Mouse (Mus musculus) brown adipose tissue, adult 24 weeks (tissue): ENCODE results near the gene Abcg8. TPM values are rescaled to one million over a fixed set of nuclear protein-coding genes. Genes with fewer than 3 reads are reported as not detected.

ENCODE experiments used
- H3K27ac ChIP-seq: fragments of 200-500 bp; replicated peaks from 2 replicates; pipeline ENCODE4 v1.5.1; 2012; ENCODE audit warnings: low read depth, mild to moderate bottlenecking, low read length
- H3K4me1 ChIP-seq: fragments of 200-500 bp; 2 replicates; pipeline ENCODE4 v1.6.1; 2012; ENCODE audit warnings: low read length, mixed read lengths; ENCODE audit not compliant: control insufficient read depth, insufficient read depth, insufficient read length
- H3K4me3 ChIP-seq: fragments of 200-500 bp; 2 replicates; pipeline ENCODE4 v1.5.1; 2012; ENCODE audit warnings: low read depth, mild to moderate bottlenecking, low read length, moderate library complexity; ENCODE audit not compliant: insufficient read depth
- polyA plus RNA-seq: library from polyadenylated mRNA; stranded (reverse); fragments of >200 nt; gene quantifications from 2 replicates; pipeline ENCODE4 v1.2.4, GENCODE M21; 2012; ENCODE audit not compliant: missing spikeins, insufficient read depth, insufficient read length

Abcg8 gene
- not detected in 2 replicates for polyA plus RNA-seq

DNA sequence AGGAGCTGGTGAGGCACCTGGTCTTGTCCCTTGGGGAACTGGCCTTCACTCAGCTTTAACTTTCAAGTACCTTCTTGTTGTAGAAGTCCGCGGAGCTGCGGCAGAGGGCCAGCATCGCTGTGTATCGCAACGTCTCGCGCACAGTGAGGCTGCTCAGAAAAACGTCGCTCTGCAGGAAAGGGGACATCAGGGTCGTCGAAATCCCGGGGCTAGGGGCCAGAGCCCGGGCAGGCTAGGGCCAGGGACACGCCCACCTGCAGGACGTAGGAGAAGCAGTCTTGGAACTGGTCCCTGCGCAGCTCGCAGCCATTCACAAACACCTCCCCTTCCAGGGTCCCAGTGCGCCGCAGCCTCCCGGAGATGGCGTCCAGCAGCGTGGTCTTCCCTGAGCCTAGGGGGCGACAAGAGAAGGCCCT is at the start of gene Abcg8:
TSS of gene Abcg8 (plus strand) at position 352 of the 416 bp plus-strand sequence.
- H3K4me3 ChIP-seq: peak within 1 kb of the TSS; percentile 52
- no peak within 1 kb of the TSS for H3K27ac ChIP-seq
- H3K4me1 ChIP-seq: peaks cover 3% of the 10 kb centered on the region; the same call in 1 of the 2 replicates

DNA sequence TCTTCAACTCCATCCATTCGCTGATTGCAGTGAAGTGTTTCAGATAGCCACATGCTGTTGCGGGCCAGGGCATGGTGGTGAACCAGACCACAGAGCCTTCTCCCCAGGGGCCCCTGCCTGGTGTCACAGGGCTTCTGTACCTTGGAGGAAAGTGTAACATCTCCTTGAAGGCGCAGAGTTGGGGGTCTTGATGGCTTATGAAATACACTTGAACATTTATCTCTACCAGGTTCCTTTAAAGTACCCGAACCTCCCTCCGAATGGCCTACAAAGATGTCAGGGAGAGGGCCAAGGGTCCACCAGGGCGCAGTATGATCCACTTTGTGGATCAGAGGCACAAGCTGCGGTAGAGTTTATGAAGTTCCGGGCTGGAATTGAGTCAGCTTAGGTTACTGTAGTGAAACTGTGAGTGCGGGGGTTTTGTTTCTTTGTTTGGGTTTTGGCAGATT is 49.2 kb upstream of the Abcg8 start:
- H3K4me1 ChIP-seq: no peaks in the 10 kb centered on the region
- H3K4me3 ChIP-seq: peak overlapping the region; percentile 27; the same call in 1 of the 2 replicates
- H3K27ac ChIP-seq: no peak overlapping the region

DNA sequence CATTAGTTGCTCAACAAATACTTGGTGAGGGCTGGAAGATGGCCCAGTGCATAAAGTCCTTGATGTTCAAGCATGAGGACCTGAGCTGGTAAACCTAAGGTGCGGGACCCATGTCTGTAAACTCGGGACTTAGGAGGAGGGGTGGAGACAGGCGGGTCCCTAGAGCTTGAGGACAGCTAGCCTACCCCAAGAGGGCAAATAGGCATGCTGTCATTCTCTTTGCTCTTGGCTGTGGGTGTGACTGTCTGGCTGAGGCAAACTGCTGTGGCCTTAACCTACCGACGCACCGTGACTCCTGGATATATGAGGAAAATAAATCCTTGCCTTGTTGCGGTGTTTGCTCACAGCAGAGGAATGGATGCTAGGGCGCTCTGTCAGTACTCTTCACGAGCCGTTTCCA is 48.4 kb upstream of the Abcg8 start:
- Histone ChIP-seq H3K27ac (no peak overlapping the region), H3K4me3 (no peak overlapping the region), H3K4me1 (no peaks in the 10 kb centered on the region)

DNA sequence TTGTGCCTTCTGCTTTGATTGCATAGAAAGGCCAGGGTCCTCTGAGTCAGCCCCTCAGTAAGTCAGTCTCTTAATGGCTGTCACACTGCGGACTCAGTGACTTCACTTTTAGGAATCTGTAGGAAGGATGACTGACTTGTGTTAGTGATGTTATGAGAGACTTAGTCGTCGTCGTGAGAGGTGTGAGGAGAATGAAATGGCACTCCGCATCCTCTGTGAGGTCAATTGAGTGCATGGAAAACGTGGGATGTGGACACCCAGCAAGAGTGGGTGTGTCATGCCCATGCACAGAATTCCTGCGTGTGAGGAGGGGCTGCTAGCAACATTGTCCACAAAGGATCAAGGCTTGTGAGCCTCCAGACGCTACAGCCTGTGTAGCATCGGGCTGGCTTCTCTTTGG is 47.5 kb upstream of the Abcg8 start:
- Histone ChIP-seq H3K4me3 (no peak overlapping the region), H3K4me1 (no peaks in the 10 kb centered on the region), H3K27ac (no peak overlapping the region)

DNA sequence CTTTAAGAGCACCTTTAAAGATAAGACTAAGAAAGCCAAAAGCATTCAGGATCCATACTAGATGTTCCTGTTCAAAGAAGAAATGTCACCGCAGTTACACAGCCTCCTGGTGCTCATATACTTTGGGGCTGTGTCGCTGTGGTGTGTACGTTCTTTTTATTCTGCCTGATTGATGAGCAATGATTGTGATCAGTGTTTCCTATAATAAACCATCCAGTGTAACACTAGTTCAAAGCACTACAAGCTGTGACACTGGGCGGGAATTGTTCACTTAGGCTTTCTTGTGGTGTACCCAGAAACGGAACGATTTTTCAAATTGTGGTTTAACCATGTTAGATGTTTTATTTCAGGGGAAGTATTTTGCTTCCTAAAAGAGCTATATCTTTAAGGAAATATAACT is 44.3 kb upstream of the Abcg8 start:
- Histone ChIP-seq H3K27ac (no peak overlapping the region), H3K4me1 (no peaks in the 10 kb centered on the region), H3K4me3 (no peak overlapping the region)

DNA sequence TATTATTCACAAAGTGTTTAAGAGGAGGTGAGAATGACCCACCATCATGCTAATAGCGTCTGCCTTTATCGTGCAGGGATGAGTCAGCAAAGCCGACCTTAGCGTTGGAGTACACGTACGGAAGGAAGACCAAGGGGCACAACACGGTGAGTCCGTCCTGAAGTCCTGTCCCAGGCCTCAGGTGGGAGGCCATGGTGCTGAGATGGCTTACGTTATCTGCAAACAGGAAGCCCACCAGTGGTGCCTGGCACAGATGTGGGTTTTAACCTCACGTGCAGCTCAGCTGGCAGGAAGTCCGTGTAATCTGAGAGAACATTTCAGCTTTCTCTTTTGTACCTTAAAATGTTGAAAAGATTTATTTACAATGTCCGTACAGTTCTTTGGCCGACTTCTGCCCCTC is 42.7 kb upstream of the Abcg8 start:
- Histone ChIP-seq H3K4me3 (no peak overlapping the region), H3K4me1 (no peaks in the 10 kb centered on the region), H3K27ac (no peak overlapping the region)

DNA sequence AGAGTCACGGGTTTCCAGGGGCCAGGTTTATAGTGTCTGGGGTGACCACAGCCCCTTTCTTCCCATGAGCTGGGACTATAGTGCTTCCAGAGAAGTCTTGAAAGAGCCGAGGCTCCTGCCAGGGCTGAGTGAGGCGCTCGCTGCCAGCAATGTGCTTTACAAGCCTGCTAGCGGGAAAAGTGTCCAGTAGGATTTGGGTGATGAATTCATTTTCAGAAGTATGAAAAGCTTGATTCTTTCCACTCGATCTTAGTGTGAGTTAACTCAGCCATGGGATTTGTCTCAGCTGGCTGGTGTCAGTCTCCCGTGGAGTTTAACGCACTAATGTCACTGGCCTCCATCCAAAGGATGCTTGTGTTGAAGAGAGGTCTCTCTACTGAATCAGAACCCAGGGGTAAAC is 39.8 kb upstream of the Abcg8 start:
- Histone ChIP-seq H3K4me1 (peaks cover 3% of the 10 kb centered on the region; the same call in 1 of the 2 replicates), H3K4me3 (no peak overlapping the region), H3K27ac (no peak overlapping the region)

DNA sequence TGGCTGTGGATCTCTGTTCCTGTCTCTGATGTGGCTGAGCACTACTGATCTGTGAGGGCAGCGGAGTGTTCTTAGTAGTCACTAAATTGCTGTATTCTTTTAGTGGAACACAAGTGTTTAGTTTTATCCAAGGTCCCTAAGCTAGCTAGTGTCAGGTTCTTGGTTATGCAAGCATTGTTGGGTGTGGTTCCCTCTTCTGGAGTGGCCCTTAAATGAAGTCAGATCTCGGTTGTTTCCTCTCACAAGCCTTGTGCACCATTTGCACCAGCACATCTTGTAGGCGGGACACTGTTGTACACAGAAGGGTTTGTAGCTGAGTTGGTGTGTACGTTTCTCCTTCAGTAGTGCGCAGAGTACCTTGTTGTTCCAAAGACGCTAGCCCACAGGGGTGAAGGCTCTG is 38.1 kb upstream of the Abcg8 start:
- no peak overlapping the region for H3K27ac ChIP-seq
- H3K4me3 ChIP-seq: no peak overlapping the region
- peaks cover 3% of the 10 kb centered on the region; the same call in 1 of the 2 replicates for H3K4me1 ChIP-seq

DNA sequence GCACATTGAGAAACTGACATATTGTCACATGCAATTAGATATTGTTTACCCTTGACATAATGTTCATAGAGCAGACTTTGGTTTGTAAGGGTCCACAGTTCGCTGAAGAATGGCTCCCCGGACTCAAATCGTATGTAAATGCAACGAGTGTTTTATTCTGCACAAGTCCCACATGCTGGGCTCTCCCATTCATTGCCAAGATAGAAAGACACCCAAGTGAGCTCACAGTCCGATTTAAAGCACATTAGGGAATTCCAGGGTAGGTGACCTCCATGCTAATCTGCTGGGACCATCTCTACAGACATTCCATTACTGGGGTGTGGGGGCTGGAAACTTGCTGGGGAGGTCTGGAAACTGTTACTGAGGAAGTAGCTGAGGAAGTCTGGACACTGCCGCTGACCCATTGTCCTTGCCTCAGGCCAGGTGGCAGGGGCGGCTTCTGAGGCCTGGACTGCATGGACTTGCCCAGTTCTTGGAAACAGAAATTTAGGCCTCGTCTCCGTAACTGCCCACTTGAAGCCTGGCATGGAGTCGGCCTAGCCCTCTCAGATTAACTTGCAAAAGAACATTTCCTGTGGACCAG is 36.2 kb upstream of the Abcg8 start:
- Histone ChIP-seq H3K27ac (no peak overlapping the region), H3K4me3 (no peak overlapping the region), H3K4me1 (peaks cover 3% of the 10 kb centered on the region; the same call in 1 of the 2 replicates)

DNA sequence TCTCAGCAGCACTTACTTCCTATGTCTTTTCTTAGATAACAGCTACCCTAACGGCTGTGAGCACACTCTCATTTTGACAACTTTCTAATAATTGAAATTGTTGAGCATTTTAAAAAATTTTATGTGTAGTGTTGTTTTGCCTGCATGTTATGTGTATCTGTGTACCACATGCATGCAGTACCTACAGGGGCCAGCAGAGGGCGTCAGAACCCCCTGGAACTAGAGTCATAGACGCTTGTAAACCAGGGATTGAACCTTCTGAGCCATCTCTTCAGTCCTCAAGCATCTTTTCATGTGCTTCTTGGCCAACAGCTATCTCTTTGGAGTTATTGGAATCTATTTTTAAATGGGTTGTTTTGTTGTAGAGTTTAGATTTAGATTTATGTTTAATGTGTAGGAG is 34.2 kb upstream of the Abcg8 start:
- H3K27ac ChIP-seq: no peak overlapping the region
- peaks cover 3% of the 10 kb centered on the region; the same call in 1 of the 2 replicates for H3K4me1 ChIP-seq
- no peak overlapping the region for H3K4me3 ChIP-seq

DNA sequence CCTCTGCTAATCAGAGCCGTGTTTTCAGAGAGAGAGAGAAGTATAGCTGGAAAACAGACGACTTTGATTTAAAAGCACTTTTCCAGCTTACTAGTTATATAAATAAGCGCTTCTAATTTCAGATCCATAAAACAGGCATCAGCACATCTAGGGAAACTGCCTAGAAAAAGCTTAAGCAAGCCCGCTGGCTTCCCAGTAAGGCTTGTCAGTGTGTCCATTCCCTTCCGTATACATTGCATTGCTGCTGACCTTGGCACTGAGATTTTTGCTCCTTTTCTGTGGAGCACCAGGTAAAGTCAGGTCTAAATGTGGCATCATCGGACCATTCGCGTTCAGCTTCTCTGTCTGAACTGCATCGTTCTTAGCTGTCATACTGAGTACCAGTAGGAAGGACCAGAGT is 33.8 kb upstream of the Abcg8 start:
- no peak overlapping the region for H3K4me3 ChIP-seq
- H3K27ac ChIP-seq: no peak overlapping the region
- H3K4me1 ChIP-seq: peaks cover 3% of the 10 kb centered on the region; the same call in 1 of the 2 replicates

DNA sequence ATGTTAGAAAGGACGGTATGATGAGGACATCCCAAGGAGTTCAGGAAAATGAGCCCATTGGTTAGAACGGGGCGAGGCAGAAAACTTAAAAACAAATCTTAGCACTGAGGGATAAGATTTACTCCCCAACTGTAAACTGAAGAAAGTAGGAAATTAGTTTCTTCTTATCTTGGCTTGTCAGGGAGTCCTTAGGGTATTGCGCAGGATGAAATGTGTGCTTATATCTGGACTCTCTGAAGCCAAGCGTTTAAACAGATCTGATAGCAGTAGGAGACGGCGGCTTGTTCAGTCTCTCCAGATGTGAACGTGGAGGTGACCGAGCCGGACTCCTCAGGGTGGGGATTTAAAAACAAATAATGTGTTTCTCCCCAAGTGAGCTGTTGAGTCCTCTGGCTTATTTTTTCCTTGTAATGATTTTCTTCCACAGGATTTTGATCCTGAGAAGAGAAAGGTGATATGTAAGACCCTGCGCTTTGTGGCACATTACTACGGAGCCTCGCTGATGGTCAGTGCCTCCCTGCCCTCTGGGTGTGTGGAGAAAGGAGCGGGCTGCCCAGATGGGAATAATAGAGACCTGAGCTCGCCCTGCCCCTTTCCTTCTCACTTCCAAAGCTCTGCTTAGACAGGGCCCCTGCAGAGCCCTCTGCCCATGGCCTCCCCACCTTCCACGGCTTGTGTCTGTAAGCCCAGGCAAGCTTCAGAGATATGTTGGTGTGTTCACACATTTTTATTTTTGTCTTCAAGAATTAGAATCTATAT is 31.6 kb upstream of the Abcg8 start:
- no peak overlapping the region for H3K4me3 ChIP-seq
- no peaks in the 10 kb centered on the region for H3K4me1 ChIP-seq
- no peak overlapping the region for H3K27ac ChIP-seq

DNA sequence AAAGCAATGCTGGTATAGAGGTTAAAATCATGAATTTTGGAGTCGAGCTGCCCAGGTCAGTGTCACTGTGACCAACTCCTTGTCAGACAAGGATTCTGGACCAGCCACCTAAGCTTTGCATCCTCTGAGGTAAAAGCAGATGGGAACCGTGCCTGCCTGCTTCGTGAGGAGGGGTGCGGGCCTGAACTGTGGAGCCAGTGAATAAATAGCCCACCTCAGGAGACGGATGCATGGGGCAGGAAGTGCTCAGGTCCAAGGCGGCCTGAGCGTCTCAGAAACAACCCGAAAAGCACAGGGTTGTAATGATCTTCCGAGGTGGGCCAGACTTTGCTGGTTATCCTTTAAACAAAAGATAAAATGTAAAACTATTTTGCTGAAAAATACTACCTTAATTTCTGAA is 31.0 kb upstream of the Abcg8 start:
- no peak overlapping the region for H3K4me3 ChIP-seq
- no peak overlapping the region for H3K27ac ChIP-seq
- no peaks in the 10 kb centered on the region for H3K4me1 ChIP-seq

DNA sequence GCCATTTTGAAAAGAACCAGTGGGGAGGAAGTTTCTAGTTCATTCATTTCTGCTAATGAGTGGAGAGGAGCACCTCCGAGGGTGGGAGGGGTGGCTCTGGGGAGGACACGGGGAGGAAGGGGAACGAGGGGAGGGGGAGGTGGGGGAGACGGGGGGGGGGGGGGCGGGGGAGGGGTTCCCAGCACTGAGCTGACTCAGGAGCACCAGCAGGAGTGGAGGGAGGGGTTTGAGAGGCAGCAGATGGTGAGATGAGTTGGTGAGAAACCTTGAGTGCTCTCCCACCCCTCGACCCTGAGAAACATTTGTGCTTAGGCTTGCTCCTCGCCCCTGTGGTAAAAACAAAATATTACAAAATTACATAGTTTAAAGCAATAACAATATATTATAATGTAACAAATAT is 30.2 kb upstream of the Abcg8 start:
- no peaks in the 10 kb centered on the region for H3K4me1 ChIP-seq
- H3K4me3 ChIP-seq: no peak overlapping the region
- no peak overlapping the region for H3K27ac ChIP-seq

DNA sequence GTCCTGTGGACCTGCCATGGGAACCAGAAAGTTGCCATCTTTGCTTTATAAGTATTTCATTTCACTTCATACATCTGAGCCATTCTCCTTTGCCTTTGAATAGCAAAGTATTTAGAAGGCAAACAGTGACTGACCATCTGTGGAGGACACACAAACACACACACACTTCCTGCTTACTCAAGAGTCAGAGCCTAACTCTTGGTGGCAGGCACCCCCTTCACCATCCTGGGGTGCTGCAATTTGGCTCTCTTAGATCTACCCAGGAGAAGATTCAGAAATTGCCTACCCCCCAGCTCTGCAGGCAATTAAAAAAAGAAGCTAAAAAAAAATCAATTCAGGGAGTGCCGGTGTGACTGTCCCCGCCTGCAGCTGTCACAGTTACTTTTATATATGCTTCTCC is 29.6 kb upstream of the Abcg8 start:
- no peak overlapping the region for H3K27ac ChIP-seq
- no peaks in the 10 kb centered on the region for H3K4me1 ChIP-seq
- H3K4me3 ChIP-seq: no peak overlapping the region

DNA sequence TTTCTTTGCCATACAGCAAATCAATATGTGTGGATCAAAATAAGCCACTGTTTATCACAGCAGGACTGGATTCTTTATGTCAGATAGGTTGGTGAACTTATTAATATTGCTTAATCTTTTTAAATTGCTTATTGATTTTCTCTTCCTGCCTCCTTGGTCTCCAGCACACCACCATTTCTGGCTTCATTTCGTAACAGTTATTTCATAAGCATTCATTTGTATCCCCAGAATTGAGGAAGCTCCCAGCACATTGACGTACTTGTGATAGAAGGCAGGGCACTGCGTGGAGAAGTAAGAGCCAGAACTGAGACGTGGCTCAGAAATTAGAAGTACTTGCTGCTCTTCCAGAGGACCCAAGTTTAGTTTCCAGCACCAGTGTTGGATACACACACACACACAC is 28.5 kb upstream of the Abcg8 start:
- no peak overlapping the region for H3K27ac ChIP-seq
- no peaks in the 10 kb centered on the region for H3K4me1 ChIP-seq
- H3K4me3 ChIP-seq: no peak overlapping the region
